ENCODE assay signal across 1 mouse cellular context in the genomic region with DNA sequence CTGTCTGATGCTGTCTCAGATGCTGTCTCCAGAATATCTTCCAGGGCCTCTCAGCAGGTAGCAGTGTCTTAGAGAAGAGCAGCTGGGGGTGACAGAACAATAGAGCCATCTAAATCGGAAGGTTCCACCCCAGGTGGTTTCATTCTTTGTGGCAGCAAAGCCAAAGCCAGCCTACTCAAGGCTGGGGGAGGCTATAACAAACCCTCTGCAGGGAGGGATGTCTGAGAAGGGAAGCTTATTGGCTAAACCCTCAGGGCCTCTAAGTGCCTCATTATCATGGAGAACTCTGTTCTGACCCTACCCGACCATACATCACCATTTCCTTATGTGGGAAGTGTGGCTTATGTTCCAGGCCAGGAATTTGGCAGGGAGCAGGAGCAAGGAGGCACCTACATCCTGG.
TF ChIP-seq lines count a peak whose summit lies in the region.

No protein-coding gene starts in this region.

TF ChIP-seq in CH12.LX, 34 proteins besides CTCF, POLR2A, EP300 and RAD21 (continued from another document):
- TF ChIP-seq ZMIZ1 (IDR thresholded peaks at IDR 0.05; ENCODE audit: low read depth, low read length) (no peak), NELFE (IDR thresholded peaks at IDR 0.05; ENCODE audit: low read depth, low read length) (no peak), RCOR1 (conservative IDR thresholded peaks at IDR 0.05; ENCODE audit: low read depth, low read length) (no peak), MXI1 (IDR thresholded peaks at IDR 0.05; ENCODE audit: low read depth, low read length) (no peak), SIN3A (IDR thresholded peaks at IDR 0.05; ENCODE audit: low read length) (no peak), PAX5 (IDR thresholded peaks at IDR 0.05; ENCODE audit: low read length) (no peak), TCF12 (IDR thresholded peaks at IDR 0.05; ENCODE audit: low read depth, low read length) (no peak), ZKSCAN1 (IDR thresholded peaks at IDR 0.05; ENCODE audit: borderline replicate concordance, low read depth, low read length) (no peak), MAZ (IDR thresholded peaks at IDR 0.05; ENCODE audit: low read depth, low read length) (no peak), JUN (IDR thresholded peaks at IDR 0.05; ENCODE audit: insufficient read depth, low read depth, low read length) (no peak), MAFK (IDR thresholded peaks at IDR 0.05; ENCODE audit: insufficient replicate concordance, low read length) (no peak)
